Mouse (Mus musculus): ENCODE measurements at regions not wholly inside any gene's neighbourhood (a gene's known extent, or its start where the extent isn't known, plus 50 kb on each side); places are given as distances from the start of the nearest gene placed in this dataset.

- intact Hi-C loops (cut with DNase I) = no loop called here
- DNase-seq (ENCODE audit: low spot score in 2 of 2) = no peak
Observed at GRCm38 (mm10) chr15:59852271-59853000, 164.0 kb downstream of the 4933412E24Rik start.

DNA sequence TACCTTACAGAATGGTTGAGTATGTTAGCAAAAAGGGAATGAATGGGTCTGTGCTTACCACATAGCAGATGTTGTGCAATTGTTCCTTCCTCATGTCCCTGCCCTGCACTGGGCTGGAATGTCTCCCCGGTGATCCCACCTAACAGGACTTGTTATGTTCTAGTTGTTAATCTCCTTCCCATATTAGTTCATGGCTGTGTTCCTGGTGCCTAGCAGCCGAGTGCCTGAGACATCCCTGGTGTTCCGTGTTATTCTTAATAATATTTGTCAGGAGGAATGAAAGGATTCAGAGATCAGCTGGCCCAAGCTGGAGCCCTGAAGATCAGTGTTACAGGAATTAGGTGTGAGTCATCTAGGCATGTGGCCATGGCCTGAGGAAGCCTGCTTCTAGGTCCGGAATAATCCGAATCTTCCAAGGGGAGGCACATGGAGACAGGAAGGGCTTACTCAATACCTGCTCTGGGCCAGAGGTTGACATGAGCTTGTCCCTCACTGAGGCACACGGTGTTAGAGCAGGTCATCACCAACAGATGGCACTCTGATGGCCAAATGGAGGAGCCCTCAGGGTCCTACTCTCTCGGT, 171.2 kb downstream of the 4933412E24Rik start:
- no peak for DNase-seq (ENCODE audit: low spot score in 2 of 2)
- intact Hi-C loops (cut with DNase I) = no loop called here

GRCm38 (mm10) chr15:59836631-59837030, 179.8 kb downstream of the 4933412E24Rik start:
- intact Hi-C loops (cut with DNase I) = no loop called here
- peak in 1 of 2 experiments; percentile 15 for DNase-seq (ENCODE audit: low spot score in 2 of 2)

DNA sequence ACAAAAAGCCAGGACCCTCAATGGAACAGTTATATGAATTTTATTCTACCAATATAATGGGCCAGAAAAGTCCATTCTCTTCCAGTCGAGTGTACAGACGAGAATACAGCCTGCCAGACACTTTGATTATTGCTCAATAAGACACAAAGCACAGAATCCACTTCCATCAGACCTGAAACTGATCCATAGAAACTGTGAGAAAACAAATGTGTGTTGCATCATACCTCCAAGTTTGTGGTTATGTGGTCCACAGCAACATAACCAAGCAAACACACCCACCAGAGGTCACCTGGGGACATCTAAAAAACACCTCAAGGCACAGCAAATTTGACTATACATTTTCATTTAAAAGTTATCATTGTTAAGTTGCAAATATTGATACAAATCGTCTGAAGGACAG, 183.2 kb downstream of the 4933412E24Rik start:
- intact Hi-C loops (cut with DNase I) = no loop called here
- no peak for DNase-seq (ENCODE audit: low spot score in 2 of 2)

DNA sequence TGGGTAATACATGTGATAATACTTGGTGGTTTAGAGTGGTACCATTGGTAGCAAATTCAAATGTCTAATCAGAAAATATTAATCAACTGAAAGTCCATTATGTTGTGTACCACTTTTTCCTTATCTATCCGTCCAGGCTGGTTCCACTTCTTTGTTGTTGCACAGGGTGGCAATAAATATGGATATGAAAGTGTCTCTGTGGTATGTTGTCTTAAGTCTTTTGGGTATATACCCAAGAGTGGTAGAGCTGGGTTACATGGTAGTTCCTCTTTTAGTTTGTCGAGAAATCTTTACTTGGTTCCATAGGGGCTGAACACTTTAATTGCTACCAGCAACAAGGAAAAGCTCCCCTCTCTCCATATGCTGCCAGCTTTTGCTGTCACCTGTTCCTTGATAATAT, 184.9 kb downstream of the 4933412E24Rik start:
- no peak for DNase-seq (ENCODE audit: low spot score in 2 of 2)
- intact Hi-C loops (cut with DNase I) = no loop called here

- intact Hi-C loops (cut with DNase I) = no loop called here
- no peak for DNase-seq (ENCODE audit: low spot score in 2 of 2)
Observed at GRCm38 (mm10) chr15:59830553-59831462, 185.6 kb downstream of the 4933412E24Rik start.

DNA sequence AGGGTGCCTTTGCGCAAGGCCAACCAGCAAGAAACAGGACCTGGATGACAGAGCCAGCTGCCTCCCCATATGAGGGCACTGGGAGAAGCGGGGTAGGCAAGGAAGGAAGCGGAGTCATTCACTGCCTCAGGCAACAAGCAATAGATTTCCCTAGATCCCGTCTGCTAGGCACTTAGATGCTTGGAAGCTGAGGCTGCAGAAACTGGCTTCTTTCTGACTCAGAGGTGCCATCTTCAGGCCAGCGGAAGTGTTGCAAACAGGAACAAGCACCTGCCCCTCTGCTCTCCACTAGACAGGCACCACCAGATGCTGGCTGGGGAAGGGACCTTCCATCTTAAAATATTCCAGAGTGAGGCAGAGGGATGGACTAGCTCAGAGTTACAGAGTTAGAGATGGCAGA, 188.0 kb downstream of the 4933412E24Rik start:
- peak; percentile 75 to 78 for DNase-seq (ENCODE audit: low spot score in 2 of 2)
- intact Hi-C loops (cut with DNase I) = loop anchor here (2.0 to 10.0 kb wide), 3 partner anchors 104 to 440 kb away; no protein-coding TSS in a partner anchor

DNA sequence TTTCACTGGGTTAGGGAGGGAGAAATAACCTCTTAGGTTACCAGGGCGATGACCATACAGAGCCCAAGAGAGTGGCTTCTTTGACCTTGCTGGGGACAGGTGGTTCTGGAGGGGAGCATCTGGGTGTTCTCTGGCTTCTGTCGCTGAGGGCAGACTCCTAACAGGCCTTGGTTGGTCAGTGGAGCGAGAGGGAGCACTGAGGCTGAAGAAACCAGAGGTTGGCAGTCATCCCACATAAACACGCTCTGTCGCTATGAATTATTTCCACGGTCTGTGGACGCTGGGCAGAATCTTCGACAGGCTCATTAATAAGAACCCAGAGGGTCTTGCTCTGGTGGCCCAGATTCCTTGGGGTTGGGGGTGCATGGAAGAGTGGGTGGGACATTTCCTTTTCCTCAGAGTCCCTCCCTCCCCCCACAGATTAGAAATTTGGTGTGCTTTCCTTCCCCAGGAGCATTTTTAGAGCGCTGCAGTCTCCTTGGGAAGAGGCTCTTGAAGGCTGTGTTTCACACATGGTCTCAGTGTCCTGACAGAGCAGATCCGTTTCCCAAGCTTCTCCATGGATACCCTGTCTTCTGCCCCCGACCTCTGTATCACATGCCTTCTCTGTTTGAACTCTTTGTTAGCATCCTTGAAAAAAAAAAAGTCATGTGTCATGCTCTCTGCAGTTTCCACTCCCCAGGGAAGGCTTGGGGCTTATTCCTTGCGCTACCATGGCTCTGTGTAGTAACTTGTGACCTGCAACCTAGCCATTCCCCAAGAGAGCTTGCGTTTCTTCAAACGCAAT, 190.1 kb downstream of the 4933412E24Rik start:
- no peak for DNase-seq (ENCODE audit: low spot score in 2 of 2)
- intact Hi-C loops (cut with DNase I) = loop anchor here (10.0 kb wide), 1 partner anchor 102 kb away; no protein-coding TSS in a partner anchor

DNA sequence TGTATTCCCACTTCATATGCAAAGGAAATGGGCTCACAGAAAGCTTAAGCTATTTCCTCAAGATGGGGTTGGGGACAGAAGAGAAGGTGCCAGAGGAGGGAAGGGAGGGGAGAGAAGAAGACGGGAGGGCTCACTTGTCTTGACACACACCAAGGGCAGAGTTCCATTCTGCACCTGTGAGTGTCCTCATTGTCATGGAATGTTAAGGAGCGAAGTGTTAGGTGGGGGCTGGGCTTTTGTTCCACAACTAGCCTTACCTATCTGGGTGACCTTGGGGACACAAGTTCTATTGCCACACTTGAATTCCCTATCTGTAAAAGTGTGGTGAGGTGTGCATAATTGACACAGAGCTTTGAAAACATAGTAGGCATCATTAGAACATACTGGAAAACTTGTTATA, 192.5 kb downstream of the 4933412E24Rik start:
- DNase-seq (ENCODE audit: low spot score in 2 of 2) = no peak
- intact Hi-C loops (cut with DNase I) = loop anchor here (10.0 kb wide), 1 partner anchor 99 kb away; no protein-coding TSS in a partner anchor

GRCm38 (mm10) chr15:59822995-59823681, 193.3 kb downstream of the 4933412E24Rik start:
- no peak for DNase-seq (ENCODE audit: low spot score in 2 of 2)
- intact Hi-C loops (cut with DNase I) = loop anchor here (10.0 kb wide), 1 partner anchor 98 kb away; no protein-coding TSS in a partner anchor

- intact Hi-C loops (cut with DNase I) = loop anchor here (10.0 kb wide), 1 partner anchor 96 kb away; no protein-coding TSS in a partner anchor
- no peak for DNase-seq (ENCODE audit: low spot score in 2 of 2)
Observed at GRCm38 (mm10) chr15:59820317-59820716, 196.1 kb downstream of the 4933412E24Rik start.

GRCm38 (mm10) chr15:59816031-59816430, 200.4 kb downstream of the 4933412E24Rik start:
- intact Hi-C loops (cut with DNase I) = no loop called here
- DNase-seq (ENCODE audit: low spot score in 2 of 2) = no peak

DNA sequence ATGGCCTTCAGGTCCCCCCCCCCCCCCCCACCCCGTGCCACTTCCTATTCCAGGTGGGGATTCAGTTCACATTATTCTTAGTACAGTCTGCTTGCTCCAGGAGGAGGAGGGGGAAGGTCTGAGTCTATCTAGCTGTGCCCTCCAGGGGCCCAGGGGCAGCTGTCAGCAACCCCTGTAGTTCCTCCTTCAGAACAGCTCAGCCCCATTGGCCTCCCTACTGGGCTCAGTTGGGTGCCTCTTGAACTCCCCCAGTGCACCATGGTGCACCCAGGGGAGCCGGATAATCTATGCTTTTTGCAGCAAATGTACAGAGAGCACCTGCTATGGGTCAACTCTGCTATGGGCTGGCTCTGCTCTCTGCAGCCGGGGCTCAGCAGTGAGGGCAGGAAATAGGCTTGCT, 204.8 kb downstream of the 4933412E24Rik start:
- no peak for DNase-seq (ENCODE audit: low spot score in 2 of 2)
- intact Hi-C loops (cut with DNase I) = no loop called here

- intact Hi-C loops (cut with DNase I) = no loop called here
- no peak for DNase-seq (ENCODE audit: low spot score in 2 of 2)
Observed at GRCm38 (mm10) chr15:59809361-59809760, 207.1 kb downstream of the 4933412E24Rik start.

DNA sequence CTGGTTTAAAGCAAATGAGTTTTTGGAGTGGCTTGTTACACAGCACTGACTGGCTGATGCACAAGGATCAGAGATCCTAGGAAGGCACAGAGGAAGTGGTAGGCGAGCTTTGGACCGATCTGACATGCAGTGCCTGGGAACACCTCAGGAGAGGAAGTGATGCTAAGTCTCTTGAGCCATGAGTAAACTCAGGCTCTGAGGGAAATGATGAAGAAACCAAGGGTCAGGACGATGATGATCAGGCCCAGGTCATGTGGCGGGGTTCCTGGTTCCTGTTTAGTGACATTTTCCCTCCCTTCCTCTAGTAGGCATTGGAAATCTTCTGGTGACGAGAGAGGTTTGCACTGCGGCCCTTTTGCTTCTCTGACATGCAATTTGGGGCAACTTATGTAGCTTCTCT, 208.7 kb downstream of the 4933412E24Rik start:
- intact Hi-C loops (cut with DNase I) = no loop called here

GRCm38 (mm10) chr15:59805771-59806170, 210.6 kb downstream of the 4933412E24Rik start:
- intact Hi-C loops (cut with DNase I) = no loop called here
- DNase-seq (ENCODE audit: low spot score in 2 of 2) = no peak

More for the DNA sequence above, 208.7 kb downstream of the 4933412E24Rik start:
- DNase-seq (ENCODE audit: low spot score in 2 of 2) = no peak

GRCm38 (mm10) chr15:59804821-59805220, 211.6 kb downstream of the 4933412E24Rik start:
- no peak for DNase-seq (ENCODE audit: low spot score in 2 of 2)
- intact Hi-C loops (cut with DNase I) = no loop called here

DNA sequence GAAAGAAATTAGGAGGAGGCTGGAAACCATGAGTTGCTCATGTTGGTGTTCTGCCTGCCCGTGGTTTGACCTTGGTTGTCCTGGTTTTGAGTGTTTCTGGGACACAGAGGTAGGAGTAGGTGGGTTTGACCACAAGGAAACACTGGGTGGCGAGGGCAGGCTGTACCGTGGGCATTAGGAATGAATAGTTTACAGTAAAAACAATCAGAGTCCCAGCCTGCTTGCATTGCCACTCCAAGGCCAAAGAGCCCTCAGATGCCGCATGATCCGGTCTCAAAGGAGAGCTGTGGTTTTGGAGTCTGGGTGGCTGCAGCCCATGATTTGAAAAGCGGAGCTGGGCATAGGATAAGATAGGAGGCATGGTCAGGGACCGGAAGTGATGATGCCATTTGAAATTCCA, 212.0 kb downstream of the 4933412E24Rik start:
- no peak for DNase-seq (ENCODE audit: low spot score in 2 of 2)
- intact Hi-C loops (cut with DNase I) = no loop called here

- intact Hi-C loops (cut with DNase I) = no loop called here
- DNase-seq (ENCODE audit: low spot score in 2 of 2) = no peak
Observed at GRCm38 (mm10) chr15:59802276-59802675, 214.1 kb downstream of the 4933412E24Rik start.

Data from left cerebral cortex, postnatal 36 days (tissue).